Mouse (Mus musculus): ENCODE results near the gene Pcdh9.

The Pcdh9 gene

GRCm38 (mm10) chr14:93039326-93040221, 850.9 kb downstream of the Pcdh9 start:
- DNase-seq (ENCODE audit: low read depth, low spot score): no peak

- DNase-seq (ENCODE audit: low read depth, low spot score): no peak
These were observed 881.1 kb downstream of the Pcdh9 start for GRCm38 (mm10) chr14:93009147-93010064.

Data from 3T3-L1 (cell line).